Mouse (Mus musculus) gastrocnemius, adult 8-10 months (tissue): Measurements from ENCODE around the gene Onecut3. TPM values are rescaled to one million over a fixed set of nuclear protein-coding genes. Genes with fewer than 3 reads are reported as not detected.
A peak's percentile ranks its signal among the peaks of the same experiment; 100 is the strongest.

Source experiments
- DNase-seq, 2 experiments: peaks; one replicate each; pipeline ENCODE4 v3.0.0; 2022; ENCODE audit warnings: low spot score in 2 of 2
- total RNA-seq, 4 experiments: library from RNA; stranded (reverse); gene quantifications; 2 replicates each; pipeline ENCODE4 v1.2.4; 2022

The Onecut3 gene
- total RNA-seq = not detected

GRCm38 (mm10) chr10:80494732-80495131 is at the start of gene Onecut3:
Gene Onecut3 (plus strand): TSS chr10:80494835.
- DNase-seq = no peak

GRCm38 (mm10) chr10:80445052-80445451 is 49.6 kb upstream of the Onecut3 start:
- DNase-seq = no peak

- DNase-seq = peak; percentile 52 to 65
These were observed 48.6 kb upstream of the Onecut3 start for GRCm38 (mm10) chr10:80445898-80446601.

GRCm38 (mm10) chr10:80450599-80450998 is 44.0 kb upstream of the Onecut3 start:
- no peak for DNase-seq

- DNase-seq = no peak
These were observed 41.0 kb upstream of the Onecut3 start for GRCm38 (mm10) chr10:80453601-80454000.

GRCm38 (mm10) chr10:80454781-80455180 is 39.9 kb upstream of the Onecut3 start:
- DNase-seq = no peak

GRCm38 (mm10) chr10:80455697-80456096 is 38.9 kb upstream of the Onecut3 start:
- no peak for DNase-seq

- DNase-seq = no peak
These were observed 35.4 kb upstream of the Onecut3 start for GRCm38 (mm10) chr10:80459236-80459635.

GRCm38 (mm10) chr10:80459671-80460070 is 35.0 kb upstream of the Onecut3 start:
- DNase-seq = no peak

- DNase-seq = no peak
These were observed 34.3 kb upstream of the Onecut3 start for GRCm38 (mm10) chr10:80460324-80460723.

GRCm38 (mm10) chr10:80461346-80461745 is 33.3 kb upstream of the Onecut3 start:
- no peak for DNase-seq

GRCm38 (mm10) chr10:80464381-80465035 is 30.1 kb upstream of the Onecut3 start:
- no peak for DNase-seq

- no peak for DNase-seq
These were observed 29.6 kb upstream of the Onecut3 start for GRCm38 (mm10) chr10:80465066-80465465.

- peak; percentile 82 to 87 for DNase-seq
These were observed 19.2 kb upstream of the Onecut3 start for GRCm38 (mm10) chr10:80475290-80475959.

- no peak for DNase-seq
These were observed 16.1 kb upstream of the Onecut3 start for GRCm38 (mm10) chr10:80478531-80478930.

- no peak for DNase-seq
These were observed 13.6 kb upstream of the Onecut3 start for GRCm38 (mm10) chr10:80481002-80481401.

- no peak for DNase-seq
These were observed 7.7 kb upstream of the Onecut3 start for GRCm38 (mm10) chr10:80486862-80487379.

- peak; percentile 64 to 74 for DNase-seq
These were observed 4.6 kb upstream of the Onecut3 start for GRCm38 (mm10) chr10:80490051-80490450.

- DNase-seq = no peak
These were observed 1.3 kb downstream of the Onecut3 start for GRCm38 (mm10) chr10:80495901-80496300.

GRCm38 (mm10) chr10:80496421-80496820 is 1.8 kb downstream of the Onecut3 start:
- no peak for DNase-seq

GRCm38 (mm10) chr10:80502291-80502690 is 7.7 kb downstream of the Onecut3 start:
- DNase-seq = no peak

GRCm38 (mm10) chr10:80502819-80503314 is 8.2 kb downstream of the Onecut3 start:
- no peak for DNase-seq
